Mouse (Mus musculus): ENCODE measurements at regions not wholly inside any gene's neighbourhood (a gene's known extent, or its start where the extent isn't known, plus 50 kb on each side); places are given as distances from the start of the nearest gene placed in this dataset.

GRCm38 (mm10) chr3:136421969-136422614 lies 96.2 kb upstream of the Bank1 start:
- Histone ChIP-seq H3K9me3 (ENCODE audit: control insufficient read depth, insufficient read depth, low read depth, low read length) (no peaks in the 10 kb centered on the region), H3K4me3 (ENCODE audit: insufficient read depth in 1 of 2, low read depth in 1 of 2, low read length in 2 of 2, poor library complexity in 1 of 2, severe bottlenecking in 1 of 2) (no peak overlapping the region), H3K9ac (ENCODE audit: insufficient read depth, low read depth, low read length, poor library complexity, severe bottlenecking) (no peak overlapping the region), H3K4me1 (ENCODE audit: control insufficient read depth in 2 of 2, insufficient read depth in 2 of 2, low read length in 2 of 2, poor library complexity in 1 of 2) (no peaks in the 10 kb centered on the region), H3K36me3 (ENCODE audit: control insufficient read depth, insufficient read depth, low read length, poor library complexity, severe bottlenecking) (no peaks in the 10 kb centered on the region), H3K27ac (ENCODE audit: insufficient read depth, low read depth, low read length, poor library complexity, severe bottlenecking) (no peak overlapping the region)
- in situ Hi-C loops (cut with MboI; ENCODE audit: low sequenced_read_pairs in 2 of 2, unreplicated experiment in 2 of 2): no loop called here
- DNase-seq (ENCODE audit: low read depth, low spot score): no peak
- no peak for TF ChIP-seq ZNF384 (IDR thresholded peaks at IDR 0.05; ENCODE audit: low read depth, low read length)
- TF ChIP-seq HCFC1 (IDR thresholded peaks at IDR 0.05; ENCODE audit: borderline replicate concordance, insufficient read depth, low read length): no peak
- no peak for TF ChIP-seq MAFK (IDR thresholded peaks at IDR 0.05; ENCODE audit: insufficient read depth, low read depth, low read length)
- TF ChIP-seq ZC3H11A (IDR thresholded peaks at IDR 0.05; ENCODE audit: borderline replicate concordance, low read depth, low read length): no peak
- no peak for TF ChIP-seq CHD2 (IDR thresholded peaks at IDR 0.05; ENCODE audit: low read depth, low read length)

GRCm38 (mm10) chr3:136405606-136406005 lies 79.7 kb upstream of the Bank1 start:
- in situ Hi-C loops (cut with MboI; ENCODE audit: low sequenced_read_pairs in 2 of 2, unreplicated experiment in 2 of 2): no loop called here
- Histone ChIP-seq H3K4me3 (ENCODE audit: insufficient read depth in 1 of 2, low read depth in 1 of 2, low read length in 2 of 2, poor library complexity in 1 of 2, severe bottlenecking in 1 of 2) (no peak overlapping the region), H3K9ac (ENCODE audit: insufficient read depth, low read depth, low read length, poor library complexity, severe bottlenecking) (no peak overlapping the region), H3K27ac (ENCODE audit: insufficient read depth, low read depth, low read length, poor library complexity, severe bottlenecking) (no peak overlapping the region), H3K36me3 (ENCODE audit: control insufficient read depth, insufficient read depth, low read length, poor library complexity, severe bottlenecking) (no peaks in the 10 kb centered on the region), H3K9me3 (ENCODE audit: control insufficient read depth, insufficient read depth, low read depth, low read length) (no peaks in the 10 kb centered on the region), H3K4me1 (ENCODE audit: control insufficient read depth in 2 of 2, insufficient read depth in 2 of 2, low read length in 2 of 2, poor library complexity in 1 of 2) (no peaks in the 10 kb centered on the region)
- TF ChIP-seq ZNF384 (IDR thresholded peaks at IDR 0.05; ENCODE audit: low read depth, low read length) (no peak), MAFK (IDR thresholded peaks at IDR 0.05; ENCODE audit: insufficient read depth, low read depth, low read length) (no peak), HCFC1 (IDR thresholded peaks at IDR 0.05; ENCODE audit: borderline replicate concordance, insufficient read depth, low read length) (no peak), CHD2 (IDR thresholded peaks at IDR 0.05; ENCODE audit: low read depth, low read length) (no peak), ZC3H11A (IDR thresholded peaks at IDR 0.05; ENCODE audit: borderline replicate concordance, low read depth, low read length) (no peak)
- DNase-seq (ENCODE audit: low read depth, low spot score): no peak

DNA sequence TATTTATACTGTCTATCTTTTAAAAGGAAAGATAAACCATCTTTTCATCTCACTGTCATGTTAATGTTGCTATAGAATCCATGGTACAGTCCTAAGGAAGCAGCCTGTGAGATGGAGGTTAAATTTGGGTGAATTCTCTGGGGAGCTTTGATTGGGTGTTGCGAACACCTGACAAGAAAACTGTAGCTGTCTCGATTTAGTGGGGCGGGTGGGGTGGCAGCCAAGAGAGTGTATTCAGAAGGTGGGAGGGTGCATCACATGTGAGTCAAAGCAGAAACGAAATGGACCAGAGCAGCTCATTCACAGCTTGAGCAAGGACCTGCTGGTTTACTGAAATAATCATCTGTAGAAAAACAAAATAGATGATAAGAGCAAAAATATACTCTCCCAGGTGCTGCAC lies 57.4 kb upstream of the Bank1 start:
- no peaks in the 10 kb centered on the region for H3K4me1 ChIP-seq (ENCODE audit: control insufficient read depth in 2 of 2, insufficient read depth in 2 of 2, low read length in 2 of 2, poor library complexity in 1 of 2)
- no peaks in the 10 kb centered on the region for H3K9me3 ChIP-seq (ENCODE audit: control insufficient read depth, insufficient read depth, low read depth, low read length)
- no peak overlapping the region for H3K9ac ChIP-seq (ENCODE audit: insufficient read depth, low read depth, low read length, poor library complexity, severe bottlenecking)
- DNase-seq (ENCODE audit: low read depth, low spot score): no peak
- no peaks in the 10 kb centered on the region for H3K36me3 ChIP-seq (ENCODE audit: control insufficient read depth, insufficient read depth, low read length, poor library complexity, severe bottlenecking)
- H3K4me3 ChIP-seq (ENCODE audit: insufficient read depth in 1 of 2, low read depth in 1 of 2, low read length in 2 of 2, poor library complexity in 1 of 2, severe bottlenecking in 1 of 2): no peak overlapping the region
- no peak for TF ChIP-seq CHD2 (IDR thresholded peaks at IDR 0.05; ENCODE audit: low read depth, low read length)
- no peak for TF ChIP-seq MAFK (IDR thresholded peaks at IDR 0.05; ENCODE audit: insufficient read depth, low read depth, low read length)
- no peak for TF ChIP-seq ZNF384 (IDR thresholded peaks at IDR 0.05; ENCODE audit: low read depth, low read length)
- no peak for TF ChIP-seq HCFC1 (IDR thresholded peaks at IDR 0.05; ENCODE audit: borderline replicate concordance, insufficient read depth, low read length)
- no peak for TF ChIP-seq ZC3H11A (IDR thresholded peaks at IDR 0.05; ENCODE audit: borderline replicate concordance, low read depth, low read length)
- in situ Hi-C loops (cut with MboI; ENCODE audit: low sequenced_read_pairs in 2 of 2, unreplicated experiment in 2 of 2): no loop called here
- H3K27ac ChIP-seq (ENCODE audit: insufficient read depth, low read depth, low read length, poor library complexity, severe bottlenecking): no peak overlapping the region

- no peak for DNase-seq (ENCODE audit: low read depth, low spot score)
- no peaks in the 10 kb centered on the region for H3K36me3 ChIP-seq (ENCODE audit: control insufficient read depth, insufficient read depth, low read length, poor library complexity, severe bottlenecking)
- H3K27ac ChIP-seq (ENCODE audit: insufficient read depth, low read depth, low read length, poor library complexity, severe bottlenecking): no peak overlapping the region
- H3K4me3 ChIP-seq (ENCODE audit: insufficient read depth in 1 of 2, low read depth in 1 of 2, low read length in 2 of 2, poor library complexity in 1 of 2, severe bottlenecking in 1 of 2): no peak overlapping the region
- TF ChIP-seq HCFC1 (IDR thresholded peaks at IDR 0.05; ENCODE audit: borderline replicate concordance, insufficient read depth, low read length): no peak
- no peak for TF ChIP-seq ZC3H11A (IDR thresholded peaks at IDR 0.05; ENCODE audit: borderline replicate concordance, low read depth, low read length)
- no peak for TF ChIP-seq ZNF384 (IDR thresholded peaks at IDR 0.05; ENCODE audit: low read depth, low read length)
- TF ChIP-seq MAFK (IDR thresholded peaks at IDR 0.05; ENCODE audit: insufficient read depth, low read depth, low read length): no peak
- no peak for TF ChIP-seq CHD2 (IDR thresholded peaks at IDR 0.05; ENCODE audit: low read depth, low read length)
- in situ Hi-C loops (cut with MboI; ENCODE audit: low sequenced_read_pairs in 2 of 2, unreplicated experiment in 2 of 2): no loop called here
- no peaks in the 10 kb centered on the region for H3K4me1 ChIP-seq (ENCODE audit: control insufficient read depth in 2 of 2, insufficient read depth in 2 of 2, low read length in 2 of 2, poor library complexity in 1 of 2)
- H3K9ac ChIP-seq (ENCODE audit: insufficient read depth, low read depth, low read length, poor library complexity, severe bottlenecking): no peak overlapping the region
- no peaks in the 10 kb centered on the region for H3K9me3 ChIP-seq (ENCODE audit: control insufficient read depth, insufficient read depth, low read depth, low read length)
Observed at GRCm38 (mm10) chr3:136380644-136381043, 54.8 kb upstream of the Bank1 start.

Measured in ES-E14 (cell line).